In genomic region chr12:110278853-110279252, GRCm38 (mm10) we compare ENCODE assay signal across 8 mouse cellular contexts. TPM values are rescaled to one million over a fixed set of nuclear protein-coding genes. Genes with fewer than 3 reads are reported as not detected.
DNase-seq lines count a peak whose midpoint lies in the region; ATAC-seq and TF ChIP-seq lines count a peak whose summit lies in the region.
"Had no signal": no experiment of that assay in that cellular context is flagged by ENCODE, and none has a peak within 500 bp of the region (broad histone marks: within the 10 kb centered on the region; RNA-seq: fewer than 3 reads in every experiment).

Gene Dio3, plus strand, starts transcription at chr12:110279068.

- DNase-seq in adrenal gland, postnatal 10 days = peak; percentile 87
- peak; percentile 20 for DNase-seq in fibroblast of lung, adult 2 months (ENCODE audit: low read depth)
- DNase-seq in liver, postnatal 0 days = peak; percentile 78
- peak; percentile 56 for DNase-seq in ovary, postnatal 36 days (ENCODE audit: low spot score)
- DNase-seq in cerebellum, adult 11 months = no peak

- H3K27me3 ChIP-seq in intestine, postnatal 0 days (replicated peaks; ENCODE audit: control insufficient read depth, insufficient read depth, low read length) = peaks cover 80% of the 10 kb centered on the region
- H3K27me3 ChIP-seq in liver, postnatal 0 days (ENCODE audit: insufficient read depth, low read length) = peaks cover 71% of the 10 kb centered on the region

- H3K4me2 ChIP-seq in intestine, postnatal 0 days (replicated peaks; ENCODE audit: low read depth) = peak within 1 kb of the TSS; percentile 73
- peak within 1 kb of the TSS; percentile 66 for H3K4me2 ChIP-seq in liver, postnatal 0 days (ENCODE audit: low read depth, low read length)

- ATAC-seq in intestine, postnatal 0 days = 0 out of 2 replicates have a peak, but pooled peaks have one; percentile 38
- ATAC-seq in liver, postnatal 0 days = peak; percentile 82
- ATAC-seq in megakaryocyte, adult 5-6 weeks (ENCODE audit: poor library complexity, severe bottlenecking) = no peak

- no peaks in the 10 kb centered on the region for H3K36me3 ChIP-seq in intestine, postnatal 0 days (ENCODE audit: control insufficient read depth, insufficient read depth)
- H3K36me3 ChIP-seq in liver, postnatal 0 days (replicated peaks; ENCODE audit: insufficient read depth, low read length) = no peaks in the 10 kb centered on the region

- no peak for TF ChIP-seq EP300 in liver, postnatal 0 days (IDR thresholded peaks at IDR 0.05; ENCODE audit: low read depth)

- peaks cover 3% of the 10 kb centered on the region for H3K4me1 ChIP-seq in intestine, postnatal 0 days (replicated peaks; ENCODE audit: control insufficient read depth, insufficient read depth, low read length)
- H3K4me1 ChIP-seq in liver, postnatal 0 days (ENCODE audit: insufficient read depth) = no peaks in the 10 kb centered on the region

- H3K9ac ChIP-seq in intestine, postnatal 0 days (ENCODE audit: low read depth, low read length) = peak within 1 kb of the TSS; percentile 26; the same call in 1 of the 2 replicates
- peak within 1 kb of the TSS; percentile 58 for H3K9ac ChIP-seq in liver, postnatal 0 days (replicated peaks)

- H3K4me3 ChIP-seq in intestine, postnatal 0 days (ENCODE audit: low read depth, low read length) = peak within 1 kb of the TSS; percentile 48
- H3K4me3 ChIP-seq in liver, postnatal 0 days (ENCODE audit: low read depth, low read length) = peak within 1 kb of the TSS; percentile 43

- H3K9me3 ChIP-seq in intestine, postnatal 0 days (ENCODE audit: control insufficient read depth) = no peaks in the 10 kb centered on the region
- H3K9me3 ChIP-seq in liver, postnatal 0 days (ENCODE audit: low read length) = no peaks in the 10 kb centered on the region

- H3K27ac ChIP-seq in intestine, postnatal 0 days (ENCODE audit: low read depth, low read length) = no peak within 1 kb of the TSS
- 0 out of 2 replicates have a peak within 1 kb of the TSS, but pooled peaks have one; percentile 22 for H3K27ac ChIP-seq in liver, postnatal 0 days (ENCODE audit: low read depth)

- no peak for TF ChIP-seq CTCF in intestine, postnatal 0 days (IDR thresholded peaks at IDR 0.05; ENCODE audit: low read depth)
- no peak for TF ChIP-seq CTCF in liver, postnatal 0 days (IDR thresholded peaks at IDR 0.05; ENCODE audit: low read depth)

- WGBS in intestine, postnatal 0 days = 1% methylated on average over 32 of the region's 34 CpGs
- WGBS in liver, postnatal 0 days (ENCODE audit: insufficient replicate concordance) = under 1% methylated on average over 28 of the region's 34 CpGs

RNA-seq across cellular contexts. Expression of gene Dio3, which starts in this region (rescaled TPM):
- 1 to 10 TPM; 1.5 to 1.7 TPM for total RNA-seq in adrenal gland, postnatal 10 days (2021)
- 0.21 and 0.31 TPM in 2 replicates for polyA plus RNA-seq in intestine, postnatal 0 days (2015; fragmentation: Nextera tagmentation; extraction: Ambion mirVana)
- 0.07 and 0.09 TPM in 2 replicates for polyA plus RNA-seq in liver, postnatal 0 days (2015; fragmentation: Nextera tagmentation; extraction: Ambion mirVana)
- total RNA-seq in megakaryocyte, adult 5-6 weeks (2015) = not detected in 2 replicates
- not detected in 2 replicates for total RNA-seq in megakaryocyte, adult 5-6 weeks (2017)
- total RNA-seq: common myeloid progenitor, adult 5-6 weeks had no signal

Comparison
In these comparisons a context has a peak if more than half of its experiments do, and no peak if none do; other contexts are left out.
1. Peak in ATAC-seq, H3K4me3 ChIP-seq, H3K9ac ChIP-seq and H3K4me2 ChIP-seq in intestine, postnatal 0 days; RNA of the gene not detected or under 1 TPM.
2. Peak in DNase-seq, ATAC-seq, H3K4me3 ChIP-seq, H3K27ac ChIP-seq, H3K9ac ChIP-seq and H3K4me2 ChIP-seq in liver, postnatal 0 days; RNA of the gene not detected or under 1 TPM.